Mouse (Mus musculus): Measurements from ENCODE around the gene Xrra1. TPM values are rescaled to one million over a fixed set of nuclear protein-coding genes. Genes with fewer than 3 reads are reported as not detected.

The Xrra1 gene
- polyA plus RNA-seq, 1 experiment, result 0.06 TPM

DNA sequence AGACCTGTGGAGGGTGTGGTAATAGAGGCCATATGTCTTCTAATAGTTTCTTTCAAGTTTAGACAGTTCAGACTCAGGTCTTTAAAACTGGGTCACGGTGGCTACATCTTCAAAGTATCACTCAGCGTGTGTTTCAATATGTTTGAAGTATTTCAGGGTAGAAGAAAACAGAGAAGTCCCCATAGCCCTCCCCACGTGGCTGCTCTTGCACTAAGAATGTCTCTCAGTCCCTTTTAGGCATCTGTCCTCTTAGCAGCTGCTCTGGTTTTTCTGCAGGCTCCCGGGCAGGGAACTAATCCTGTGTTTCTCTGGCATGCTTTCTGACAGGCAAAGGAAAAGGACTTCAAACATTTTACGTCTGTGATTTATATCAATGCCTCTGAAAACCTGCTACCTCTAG is 17.0 kb downstream of the Xrra1 start:
- TF ChIP-seq GATA1 (IDR thresholded peaks at IDR 0.05; ENCODE audit: low read length), result no peak

DNA sequence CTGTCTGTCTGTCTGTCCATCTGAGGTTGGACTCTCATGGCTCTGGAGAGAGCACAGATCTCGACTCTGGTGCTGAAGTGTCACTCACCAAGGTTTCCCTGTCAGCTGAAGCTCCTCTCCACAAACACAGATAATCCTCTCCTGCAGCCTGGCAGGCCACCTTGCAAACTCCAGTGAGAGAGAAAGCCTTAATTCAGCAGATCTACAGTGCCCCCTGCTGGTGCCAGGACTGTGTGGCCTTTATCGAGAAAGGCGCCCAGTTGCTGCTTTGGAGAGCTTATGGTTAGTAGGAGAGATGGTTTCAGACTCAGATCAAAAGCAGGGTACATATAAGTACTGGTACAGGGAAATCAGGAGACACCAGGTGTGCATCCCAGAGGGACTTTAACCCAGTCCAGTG is 17.4 kb downstream of the Xrra1 start:
- no peak for TF ChIP-seq GATA1 (IDR thresholded peaks at IDR 0.05; ENCODE audit: low read length)

DNA sequence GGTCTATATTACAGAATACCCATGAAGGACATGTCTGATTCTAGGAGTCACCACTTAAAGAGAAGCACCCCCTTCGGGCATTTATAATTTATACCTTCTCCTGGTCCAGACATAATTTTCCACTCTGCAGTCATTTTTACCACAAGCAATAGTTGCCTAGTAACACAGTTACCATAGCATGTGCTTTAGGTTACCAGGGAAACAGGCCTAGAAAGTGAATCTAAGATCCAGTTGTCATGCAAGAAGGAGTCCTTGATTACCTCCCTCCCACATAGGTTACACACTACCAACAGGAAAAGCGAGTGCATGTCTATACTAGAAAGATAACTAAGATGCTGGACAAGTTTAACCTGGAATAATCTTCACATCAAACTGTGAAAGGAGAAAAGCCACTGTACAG is 19.3 kb downstream of the Xrra1 start:
- TF ChIP-seq GATA1 (IDR thresholded peaks at IDR 0.05; ENCODE audit: low read length), result no peak

DNA sequence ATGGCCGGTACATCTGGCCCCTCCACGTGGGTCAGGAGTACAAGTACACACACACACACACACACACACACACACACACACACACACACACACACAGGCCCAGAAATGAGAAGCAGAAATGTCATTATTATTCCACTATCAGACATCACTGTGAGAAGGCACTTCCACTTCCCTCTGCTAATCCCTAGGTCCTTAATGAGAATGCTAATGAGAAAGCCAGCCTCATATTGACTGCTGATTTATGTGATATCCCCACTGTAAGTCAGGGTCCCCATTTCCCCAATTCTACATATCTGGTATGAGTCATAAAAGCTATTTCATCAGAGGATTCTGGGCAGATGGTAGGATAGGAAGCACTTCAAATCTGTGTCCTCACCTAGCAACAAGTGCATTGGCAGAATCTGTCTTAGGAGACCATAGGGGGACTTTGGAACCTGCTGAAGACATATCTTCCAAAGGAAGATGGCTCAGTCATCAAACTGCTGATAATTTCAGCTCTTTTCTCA is 28.4 kb downstream of the Xrra1 start:
- no peak for TF ChIP-seq GATA1 (IDR thresholded peaks at IDR 0.05; ENCODE audit: low read length)

DNA sequence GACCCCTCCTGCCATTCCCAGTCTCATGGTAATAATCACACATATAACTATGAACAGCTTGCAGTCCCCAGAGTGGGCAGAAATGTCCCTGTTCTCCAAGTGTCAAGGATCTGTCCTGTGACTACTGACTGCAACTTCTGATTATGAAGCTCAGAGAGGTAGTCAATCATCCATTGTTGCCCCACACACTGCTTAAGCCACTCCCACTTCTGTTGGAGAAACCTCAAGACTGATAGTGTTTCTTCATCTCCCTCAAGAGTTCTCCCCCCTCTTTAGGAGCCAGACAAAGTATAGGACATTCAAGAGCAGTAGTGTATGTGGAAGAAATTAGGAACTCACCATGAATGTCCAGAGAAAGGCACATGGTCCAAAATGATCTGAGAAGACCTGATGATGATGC is 28.8 kb downstream of the Xrra1 start:
- TF ChIP-seq GATA1 (IDR thresholded peaks at IDR 0.05; ENCODE audit: low read length), result no peak

DNA sequence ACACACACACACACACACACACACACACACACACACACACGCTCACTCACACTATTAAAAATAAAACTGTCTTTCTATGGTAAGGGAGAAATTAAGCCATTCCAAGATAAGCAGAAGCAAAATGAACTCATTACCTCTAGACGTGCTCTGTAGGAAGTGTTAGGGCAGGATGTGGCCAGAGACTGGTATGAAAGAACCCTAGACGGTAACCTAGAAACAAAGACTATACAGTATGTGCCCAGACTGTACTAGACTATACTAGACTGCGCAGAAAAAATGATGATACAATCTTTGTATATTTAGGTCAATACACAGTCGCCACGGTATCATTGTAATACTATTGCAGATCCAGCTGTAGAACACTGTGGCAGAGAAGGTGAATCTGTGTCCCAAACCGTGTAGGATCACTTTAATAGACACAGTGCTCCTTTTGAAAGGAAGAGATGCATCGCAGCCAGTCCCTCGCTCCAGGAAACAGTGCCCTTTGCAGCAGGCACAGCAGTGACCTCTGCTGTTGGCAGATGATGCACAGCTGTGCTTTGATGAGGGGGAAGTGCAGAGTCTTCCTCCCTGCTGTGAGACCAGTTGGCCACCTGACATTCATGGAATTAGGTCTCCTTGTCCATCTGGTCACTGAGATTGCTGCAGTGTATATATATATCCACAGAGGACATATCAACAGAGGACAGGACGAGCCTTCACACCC is 30.4 kb downstream of the Xrra1 start:
- TF ChIP-seq GATA1 (IDR thresholded peaks at IDR 0.05; ENCODE audit: low read length), result no peak

DNA sequence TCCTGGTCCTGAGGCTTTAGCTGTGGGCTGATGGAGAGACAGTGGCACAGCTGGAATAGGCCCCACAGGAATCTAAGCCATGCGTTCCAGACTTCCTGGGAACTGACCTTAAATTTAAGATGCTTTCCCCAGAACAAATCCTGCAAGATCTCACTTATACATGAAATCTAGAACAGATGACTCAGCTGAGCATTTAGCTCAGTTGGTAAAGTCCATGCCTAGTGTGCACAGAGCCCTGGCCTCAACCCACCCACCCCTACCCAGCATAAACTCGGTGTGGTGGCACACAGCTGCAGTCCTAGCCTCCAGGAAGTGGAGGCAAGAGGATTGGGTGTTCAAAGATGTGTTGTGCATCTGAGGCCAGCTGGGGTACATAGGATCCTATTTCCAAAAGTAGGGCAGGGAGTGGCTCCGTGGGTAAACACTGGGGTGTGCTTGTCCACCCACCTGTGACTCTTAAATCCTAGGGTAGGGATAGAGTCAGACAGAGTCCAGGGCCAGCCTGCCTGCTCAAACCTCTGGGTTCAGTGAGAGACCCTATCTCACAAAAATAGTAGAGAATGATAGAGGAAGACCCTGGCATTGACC is 31.3 kb downstream of the Xrra1 start:
- TF ChIP-seq GATA1 (IDR thresholded peaks at IDR 0.05; ENCODE audit: low read length), result no peak

DNA sequence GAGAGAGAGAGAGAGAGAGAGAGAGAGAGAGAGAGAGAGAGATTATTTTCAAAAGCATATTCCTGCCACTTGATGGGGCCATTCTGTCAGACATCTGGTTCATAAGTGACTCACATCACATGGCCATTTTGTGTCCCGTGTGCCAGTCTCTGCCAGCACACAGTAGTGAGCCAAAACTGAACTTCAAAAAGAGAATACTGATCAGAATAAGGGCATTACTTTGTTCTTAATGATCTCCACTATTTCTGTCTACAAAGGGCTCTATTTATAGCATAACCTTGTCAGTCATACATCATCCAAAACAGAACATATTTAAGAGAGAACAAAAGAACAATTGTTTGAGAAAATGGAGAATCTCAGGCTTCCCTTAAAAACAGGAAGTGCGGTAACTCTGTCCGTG is 32.6 kb downstream of the Xrra1 start:
- no peak for TF ChIP-seq GATA1 (IDR thresholded peaks at IDR 0.05; ENCODE audit: low read length)

DNA sequence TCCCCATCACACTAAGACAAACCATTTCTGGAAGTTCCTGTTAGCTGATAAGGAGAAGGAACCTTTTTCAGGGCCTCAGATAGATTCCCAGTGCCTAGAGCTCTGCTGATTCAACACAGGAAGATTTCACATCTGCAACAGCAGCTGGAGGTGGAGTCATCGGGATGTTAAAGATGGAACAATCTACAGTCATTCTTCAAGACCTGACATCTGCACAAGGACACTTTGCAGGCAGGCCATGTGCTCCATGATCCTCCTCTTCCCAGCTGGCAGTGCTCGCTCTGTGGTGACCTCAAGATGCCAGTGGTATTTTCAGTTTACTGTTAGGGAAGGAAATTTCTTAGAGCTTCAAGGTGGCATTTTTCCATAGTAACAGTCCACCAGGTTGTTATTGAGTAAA is 33.4 kb downstream of the Xrra1 start:
- TF ChIP-seq GATA1 (IDR thresholded peaks at IDR 0.05; ENCODE audit: low read length), result no peak

DNA sequence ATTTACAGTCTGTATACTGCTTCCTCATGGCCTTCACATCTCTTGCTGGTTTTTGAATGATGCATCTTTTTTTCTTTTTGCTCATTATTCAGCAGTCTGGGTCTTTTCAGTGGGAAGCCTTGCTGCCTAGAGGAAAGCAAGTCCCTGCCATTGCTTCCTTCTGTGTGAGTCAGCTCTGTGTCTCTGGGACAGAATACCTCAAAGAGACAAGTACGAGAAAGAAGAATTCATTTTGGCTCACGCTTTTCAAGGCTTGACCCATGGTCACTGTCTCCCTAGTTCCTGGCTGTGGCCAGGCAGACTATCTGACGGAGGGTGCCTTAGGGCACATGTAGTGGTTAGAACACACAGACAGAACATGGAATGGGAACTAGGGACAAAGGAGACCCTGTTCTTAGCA is 35.1 kb downstream of the Xrra1 start:
- TF ChIP-seq GATA1 (IDR thresholded peaks at IDR 0.05; ENCODE audit: low read length), result no peak

DNA sequence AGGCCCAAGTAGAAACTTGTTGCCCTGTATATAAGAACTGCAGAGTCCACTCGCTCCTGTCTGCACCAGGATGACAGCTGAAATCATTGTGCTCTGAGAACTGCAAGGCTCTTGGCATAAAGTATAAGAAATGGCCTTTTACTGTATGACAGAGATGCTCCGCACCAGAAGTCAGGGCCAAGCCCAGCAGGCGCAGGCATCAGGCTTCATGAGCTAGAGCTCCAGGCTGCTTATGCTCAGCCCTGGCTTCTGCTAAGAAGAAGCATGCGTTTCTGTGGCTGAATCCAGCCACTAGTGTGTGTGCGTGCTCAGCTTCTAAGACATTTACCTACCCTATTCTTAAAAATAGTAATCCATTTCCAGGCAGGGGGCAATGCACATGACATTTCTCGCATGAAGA is 35.6 kb downstream of the Xrra1 start:
- no peak for TF ChIP-seq GATA1 (IDR thresholded peaks at IDR 0.05; ENCODE audit: low read length)

DNA sequence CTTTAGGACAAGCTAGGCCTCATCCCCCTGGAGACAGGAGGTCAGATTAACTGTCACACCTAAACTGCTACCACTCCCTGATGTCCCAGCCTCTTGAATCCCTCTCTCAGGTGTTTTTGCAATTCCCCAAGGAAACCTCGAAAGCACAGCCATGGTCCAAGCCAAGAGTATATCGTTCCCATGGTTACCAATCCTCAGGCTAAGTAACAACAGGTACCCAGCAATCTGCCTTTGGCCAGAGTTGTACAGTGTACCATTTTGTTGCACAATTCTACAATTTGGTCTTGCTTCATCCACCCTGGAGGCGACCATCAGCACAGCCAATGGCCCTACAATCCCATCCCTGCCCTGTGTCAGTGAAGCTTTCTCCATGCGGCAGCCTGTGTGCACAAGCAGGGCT is 38.0 kb downstream of the Xrra1 start:
- no peak for TF ChIP-seq GATA1 (IDR thresholded peaks at IDR 0.05; ENCODE audit: low read length)

DNA sequence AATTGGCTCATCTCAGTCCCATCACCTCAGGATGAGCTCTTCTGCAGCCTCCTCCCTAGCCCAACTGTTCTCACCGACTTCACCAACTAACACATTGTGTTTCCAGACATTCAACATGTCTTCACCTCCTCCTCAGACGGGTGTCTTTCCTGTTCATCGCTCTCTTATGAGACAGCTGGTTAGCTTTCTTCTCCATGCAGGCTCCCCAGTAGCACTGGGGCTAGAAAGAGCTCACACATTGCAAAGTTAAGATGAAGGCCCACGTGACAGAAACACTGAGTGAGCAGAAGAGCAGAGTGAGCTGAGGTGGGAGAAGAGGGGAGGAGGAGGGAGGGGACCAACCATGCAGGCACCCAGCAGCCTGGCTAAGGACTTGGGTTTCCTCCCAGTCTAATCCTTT is 43.3 kb downstream of the Xrra1 start:
- no peak for TF ChIP-seq GATA1 (IDR thresholded peaks at IDR 0.05; ENCODE audit: low read length)

DNA sequence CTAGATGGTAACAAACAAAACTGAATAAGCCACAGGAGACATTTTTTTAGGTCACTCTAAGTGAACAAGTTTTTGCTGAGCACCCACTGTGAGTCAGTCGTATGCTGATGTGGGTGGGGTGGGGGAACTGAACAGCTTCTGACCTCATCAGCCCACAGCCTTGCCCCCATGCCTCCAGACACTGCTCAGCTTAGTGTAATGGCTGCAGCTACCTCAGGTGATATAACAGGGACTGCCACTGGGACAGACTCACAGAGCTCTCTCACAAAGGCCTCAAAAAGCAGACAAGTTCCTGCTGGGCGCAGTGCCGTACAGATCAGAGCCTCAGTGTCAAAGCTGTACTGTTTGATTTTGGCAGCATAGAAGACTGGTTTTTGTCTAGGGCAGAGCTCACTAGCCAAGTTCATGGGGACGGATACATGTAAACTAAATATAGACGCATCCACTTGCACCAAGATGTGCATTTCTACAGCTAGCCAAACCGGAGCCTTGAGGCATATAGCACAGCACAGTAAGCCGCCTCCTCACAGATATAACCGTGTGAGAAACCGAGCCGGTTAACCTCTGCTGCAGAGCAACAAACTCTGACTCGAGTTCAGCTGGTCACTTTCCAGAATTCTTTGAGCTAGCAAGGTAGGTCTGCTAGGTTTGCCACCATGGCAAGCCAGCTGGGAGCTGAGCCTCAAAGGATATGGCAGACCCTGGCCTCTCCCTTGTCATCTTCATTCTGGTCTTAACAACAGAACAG is 44.2 kb downstream of the Xrra1 start:
- TF ChIP-seq GATA1 (IDR thresholded peaks at IDR 0.05; ENCODE audit: low read length), result no peak

DNA sequence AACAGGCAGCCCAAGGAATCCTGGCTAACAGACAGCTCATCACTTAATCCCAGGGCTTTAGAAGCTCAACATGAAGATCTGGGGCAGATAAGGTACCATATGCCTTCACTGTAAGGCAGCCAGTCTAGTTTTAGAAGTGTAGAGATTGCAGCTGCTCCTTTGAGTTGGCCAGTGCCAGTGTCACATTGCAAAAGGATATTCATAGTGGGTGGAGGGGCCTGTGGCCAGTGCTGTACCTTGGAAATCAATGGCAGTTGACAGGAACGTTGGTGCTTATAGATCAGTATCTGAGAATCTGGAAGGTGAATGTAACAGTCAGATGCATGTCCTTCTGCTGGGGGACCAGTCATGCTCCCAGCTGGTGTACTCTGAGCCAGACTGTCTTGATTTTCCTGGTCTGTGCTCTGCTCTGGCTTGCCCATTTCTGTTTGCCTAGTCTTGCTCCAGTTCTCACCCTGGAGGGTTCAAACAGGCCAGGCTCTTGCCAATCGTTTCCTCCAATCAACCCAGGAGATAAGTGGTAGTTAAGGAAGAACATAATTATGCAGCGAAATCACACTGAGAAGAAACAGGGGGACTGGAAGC is 45.6 kb downstream of the Xrra1 start:
- no peak for TF ChIP-seq GATA1 (IDR thresholded peaks at IDR 0.05; ENCODE audit: low read length)

DNA sequence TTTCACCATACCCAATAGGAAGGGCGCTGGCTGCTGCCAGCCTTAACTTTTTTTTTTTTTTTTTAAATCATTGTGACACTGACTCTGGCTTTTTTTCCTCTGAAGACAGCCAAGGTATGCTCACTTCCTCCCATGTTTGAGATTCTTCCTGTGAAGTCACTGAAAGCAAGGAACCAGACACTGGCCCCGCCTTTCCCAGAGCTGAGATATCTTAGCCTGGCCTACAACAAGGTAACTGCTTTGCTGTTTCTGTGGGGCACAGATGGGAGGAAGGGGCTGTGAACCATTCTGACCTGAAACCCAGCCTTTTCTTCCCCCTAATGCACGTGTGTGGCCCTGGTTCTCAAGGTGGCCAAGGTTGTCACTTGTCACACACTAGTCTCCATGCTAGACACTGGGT is 47.4 kb downstream of the Xrra1 start:
- no peak for TF ChIP-seq GATA1 (IDR thresholded peaks at IDR 0.05; ENCODE audit: low read length)

All from G1E-ER4 (cell line).